Mouse (Mus musculus): ENCODE data around the gene Wrap53. TPM values are rescaled to one million over a fixed set of nuclear protein-coding genes. Genes with fewer than 3 reads are reported as not detected.

Wrap53 gene
- polyA plus RNA-seq, 1 experiment from 2014 or later: 17.9 TPM

DNA sequence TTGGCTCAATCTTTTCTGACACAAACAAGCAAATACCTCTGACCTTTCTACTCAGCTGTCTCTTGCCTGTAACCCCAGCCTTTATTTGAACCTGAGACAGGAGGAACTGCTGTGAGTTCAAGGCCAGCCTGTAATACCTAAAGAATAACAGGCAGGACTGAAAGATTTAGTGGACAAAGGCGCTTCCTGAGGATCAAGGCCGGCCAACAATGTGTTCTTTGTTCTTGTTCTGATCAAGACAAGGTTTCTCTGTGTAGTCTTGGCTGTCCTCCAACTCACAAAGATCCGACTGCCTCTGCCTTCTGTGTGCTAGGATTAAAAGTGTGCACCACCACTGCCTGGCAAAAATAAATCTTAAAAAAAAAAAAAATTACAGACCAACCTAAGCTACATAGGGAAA lies 15.7 kb downstream of the Wrap53 start:
- no peak for TF ChIP-seq CTCF (IDR thresholded peaks at IDR 0.05; ENCODE audit: low read depth)
- no peaks in the 10 kb centered on the region for H3K9me3 ChIP-seq (replicated peaks; ENCODE audit: low read length)
- no peak for DNase-seq (ENCODE audit: low spot score)
- no peak overlapping the region for H3K27ac ChIP-seq
- H3K36me3 ChIP-seq (ENCODE audit: insufficient read depth, low read length): peaks cover 28% of the 10 kb centered on the region
- no peak overlapping the region for H3K4me3 ChIP-seq (replicated peaks; ENCODE audit: low read depth, low read length)
- no peak overlapping the region for H3K4me2 ChIP-seq (ENCODE audit: low read length)
- WGBS: 57% methylated on average over 3 of the region's 3 CpGs
- no peaks in the 10 kb centered on the region for H3K27me3 ChIP-seq (ENCODE audit: insufficient read depth, low read length)
- peaks cover 9% of the 10 kb centered on the region; the same call in 1 of the 2 replicates for H3K4me1 ChIP-seq (replicated peaks; ENCODE audit: insufficient read depth, low read length)
- ATAC-seq (replicated peaks; ENCODE audit: low FRiP score, low read depth): no peak
- H3K9ac ChIP-seq (ENCODE audit: low read depth, low read length): no peak overlapping the region

DNA sequence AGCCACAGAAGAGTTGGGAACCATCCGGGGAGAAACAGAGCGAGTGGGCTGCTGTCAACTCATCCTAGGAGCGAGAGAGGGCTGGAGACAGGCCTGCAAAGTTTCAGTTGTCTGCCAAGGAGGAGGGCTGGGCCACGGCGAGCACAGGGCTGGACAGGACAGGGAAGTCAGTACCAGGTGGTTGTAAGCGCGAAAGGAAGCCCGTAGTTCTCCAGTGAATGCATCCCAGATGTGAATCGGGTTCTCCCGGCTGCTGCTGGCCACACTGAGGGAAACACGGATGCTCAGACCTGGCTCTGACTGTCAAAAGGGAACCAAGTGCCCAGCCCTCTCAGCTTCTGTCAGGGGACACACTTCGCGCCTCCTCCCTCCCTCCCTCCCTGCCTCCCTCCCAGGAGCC lies 16.7 kb downstream of the Wrap53 start:
- 88% methylated on average over 13 of the region's 13 CpGs for WGBS

DNA sequence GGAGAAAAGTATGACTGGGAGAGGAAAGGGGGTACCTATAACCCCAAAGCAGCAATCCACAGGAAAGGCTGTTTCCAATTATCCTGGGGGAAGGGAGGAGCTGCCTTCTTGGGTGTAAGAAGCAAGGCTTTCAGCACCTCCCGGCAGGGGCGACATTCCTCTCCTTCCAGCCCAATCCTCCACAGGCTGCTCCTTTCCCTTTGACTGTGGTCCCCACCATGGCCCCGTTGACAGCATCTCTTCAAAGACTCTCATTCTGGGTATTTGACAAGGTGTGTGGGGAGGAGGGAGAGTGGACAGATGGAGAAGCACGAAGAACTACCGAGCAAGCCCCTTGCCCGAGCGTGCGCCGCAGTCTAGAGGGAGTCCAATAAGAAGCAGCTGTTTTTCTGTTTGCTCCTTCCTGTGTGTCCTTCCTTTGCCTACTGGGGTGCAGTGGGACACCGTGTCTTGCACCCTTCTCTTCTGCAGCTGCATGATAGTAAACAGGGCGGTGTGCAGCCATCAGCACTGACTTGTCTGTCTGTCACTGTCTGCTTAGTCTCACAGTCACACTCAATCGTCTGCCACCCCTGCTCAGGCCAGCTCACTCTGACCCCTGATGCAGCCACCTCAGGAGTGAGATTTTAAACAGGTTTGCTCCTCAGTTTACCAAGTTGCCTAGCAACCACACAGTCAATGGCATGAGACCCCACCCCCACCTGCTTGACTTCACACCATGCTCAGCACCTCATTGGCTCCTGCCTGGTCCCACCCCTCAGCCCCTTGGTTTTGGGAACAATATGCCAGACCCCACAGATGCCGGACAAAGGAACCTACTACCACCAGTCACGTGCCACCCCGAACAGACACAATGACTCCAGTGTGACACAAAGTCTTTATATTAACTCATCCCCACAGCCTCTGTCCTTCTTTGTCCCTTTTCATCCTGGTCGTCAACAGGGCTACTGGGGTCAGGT lies 18.9 kb downstream of the Wrap53 start:
- Histone ChIP-seq H3K4me3 (replicated peaks; ENCODE audit: low read depth, low read length) (peak overlapping the region; percentile 66; the same call in 1 of the 2 replicates), H3K36me3 (ENCODE audit: insufficient read depth, low read length) (peaks cover 21% of the 10 kb centered on the region), H3K4me2 (ENCODE audit: low read length) (peak overlapping the region; percentile 99; the same call in 1 of the 2 replicates), H3K9me3 (replicated peaks; ENCODE audit: low read length) (no peaks in the 10 kb centered on the region), H3K9ac (ENCODE audit: low read depth, low read length) (no peak overlapping the region), H3K27me3 (ENCODE audit: insufficient read depth, low read length) (no peaks in the 10 kb centered on the region), H3K4me1 (replicated peaks; ENCODE audit: insufficient read depth, low read length) (peaks cover 18% of the 10 kb centered on the region), H3K27ac (no peak overlapping the region)
- ATAC-seq (replicated peaks; ENCODE audit: low FRiP score, low read depth) (no peak), DNase-seq (ENCODE audit: low spot score) (no peak)
- WGBS: 37% methylated on average over 16 of the region's 16 CpGs
- no peak for TF ChIP-seq CTCF (IDR thresholded peaks at IDR 0.05; ENCODE audit: low read depth)

More for the DNA sequence above, 16.7 kb downstream of the Wrap53 start:
- Histone ChIP-seq H3K27me3 (ENCODE audit: insufficient read depth, low read length) (no peaks in the 10 kb centered on the region), H3K4me1 (replicated peaks; ENCODE audit: insufficient read depth, low read length) (peaks cover 18% of the 10 kb centered on the region), H3K9ac (ENCODE audit: low read depth, low read length) (no peak overlapping the region), H3K4me2 (ENCODE audit: low read length) (no peak overlapping the region), H3K27ac (no peak overlapping the region), H3K9me3 (replicated peaks; ENCODE audit: low read length) (no peaks in the 10 kb centered on the region), H3K36me3 (ENCODE audit: insufficient read depth, low read length) (peaks cover 26% of the 10 kb centered on the region), H3K4me3 (replicated peaks; ENCODE audit: low read depth, low read length) (no peak overlapping the region)
- ATAC-seq (replicated peaks; ENCODE audit: low FRiP score, low read depth) (no peak), DNase-seq (ENCODE audit: low spot score) (no peak)
- no peak for TF ChIP-seq CTCF (IDR thresholded peaks at IDR 0.05; ENCODE audit: low read depth)

DNA sequence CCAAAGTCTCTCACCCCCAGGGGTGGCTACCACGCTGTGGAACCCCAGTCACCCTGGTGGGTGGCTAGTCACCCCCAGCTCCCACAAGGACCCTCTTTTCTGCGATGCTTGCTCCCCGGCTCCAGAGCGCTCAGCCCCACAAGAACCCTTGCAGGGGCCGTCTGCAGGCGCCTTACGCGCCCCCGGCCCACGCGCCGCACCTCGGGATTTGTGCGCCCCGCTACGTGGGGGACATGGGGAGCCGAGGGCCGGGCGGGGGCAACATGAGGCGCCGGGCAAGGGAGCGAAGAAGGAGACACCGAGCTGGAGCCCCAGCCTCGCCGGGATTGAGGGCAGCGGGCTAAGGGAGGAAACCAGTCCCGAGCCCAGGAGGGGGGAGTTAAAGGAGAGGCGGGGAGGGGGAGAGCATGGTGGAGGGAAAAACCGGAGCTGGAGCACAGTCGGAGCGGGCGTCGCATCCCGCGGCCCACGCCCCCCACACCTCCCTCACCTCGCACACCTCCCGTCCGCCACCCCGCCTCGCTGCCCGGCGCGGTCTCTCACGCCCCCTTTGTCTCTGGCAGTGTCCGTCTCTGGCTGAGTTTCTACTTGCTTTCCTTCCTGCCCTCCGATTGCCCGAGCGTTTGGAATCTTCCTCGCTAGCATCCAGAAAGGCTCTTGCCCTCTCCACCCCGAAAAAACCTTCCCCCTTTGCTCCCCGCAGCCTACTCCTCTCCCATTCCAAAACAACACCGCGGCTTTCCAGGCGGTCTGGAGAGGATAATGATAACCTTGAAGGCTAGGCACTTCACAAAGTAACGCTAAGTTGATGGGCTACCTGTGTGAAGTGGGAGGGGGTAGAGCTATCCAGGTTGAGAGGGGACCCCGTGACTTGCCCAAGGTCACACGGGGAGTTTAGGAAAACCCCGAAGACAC lies 19.9 kb downstream of the Wrap53 start, which contains the start of gene Efnb3:
TSS of gene Efnb3 (minus strand) at position 355 of the 915 bp plus-strand sequence.
- 1% methylated on average over 59 of the region's 59 CpGs for WGBS
- Histone ChIP-seq H3K4me1 (replicated peaks; ENCODE audit: insufficient read depth, low read length) (peaks cover 18% of the 10 kb centered on the region), H3K27me3 (ENCODE audit: insufficient read depth, low read length) (no peaks in the 10 kb centered on the region), H3K9me3 (replicated peaks; ENCODE audit: low read length) (no peaks in the 10 kb centered on the region), H3K4me3 (replicated peaks; ENCODE audit: low read depth, low read length) (peak within 1 kb of the TSS; percentile 66), H3K9ac (ENCODE audit: low read depth, low read length) (peak within 1 kb of the TSS; percentile 72), H3K4me2 (ENCODE audit: low read length) (peak within 1 kb of the TSS; percentile 99), H3K27ac (no peak within 1 kb of the TSS), H3K36me3 (ENCODE audit: insufficient read depth, low read length) (peaks cover 18% of the 10 kb centered on the region)
- DNase-seq (ENCODE audit: low spot score) (peak; percentile 83), ATAC-seq (replicated peaks; ENCODE audit: low FRiP score, low read depth) (0 out of 2 replicates have a peak, but pooled peaks have one; percentile 27)
- no peak for TF ChIP-seq CTCF (IDR thresholded peaks at IDR 0.05; ENCODE audit: low read depth)

DNA sequence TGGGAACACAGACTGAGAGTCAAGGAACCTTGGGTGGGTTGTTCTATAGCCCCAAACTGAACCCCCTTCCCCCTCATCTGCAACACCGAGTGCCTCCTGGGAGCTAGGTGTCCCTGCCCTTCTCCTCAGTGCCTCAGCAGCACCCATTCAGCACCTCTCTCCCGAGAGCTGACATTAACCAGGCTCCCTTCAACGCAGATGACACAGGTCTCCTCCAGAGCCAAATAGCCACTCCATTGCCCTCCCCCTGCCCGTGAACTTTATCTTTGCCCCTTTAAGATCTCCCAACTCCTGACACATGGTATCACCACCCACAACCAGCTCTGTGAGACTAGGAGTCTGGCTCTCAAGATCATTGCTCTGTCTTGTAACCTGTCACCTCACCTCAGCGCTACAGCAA lies 20.9 kb downstream of the Wrap53 start:
- Histone ChIP-seq H3K9ac (ENCODE audit: low read depth, low read length) (peak overlapping the region; percentile 72; the same call in 1 of the 2 replicates), H3K4me1 (replicated peaks; ENCODE audit: insufficient read depth, low read length) (peaks cover 18% of the 10 kb centered on the region), H3K9me3 (replicated peaks; ENCODE audit: low read length) (no peaks in the 10 kb centered on the region), H3K27ac (no peak overlapping the region), H3K4me2 (ENCODE audit: low read length) (peak overlapping the region; percentile 99), H3K36me3 (ENCODE audit: insufficient read depth, low read length) (peaks cover 18% of the 10 kb centered on the region), H3K4me3 (replicated peaks; ENCODE audit: low read depth, low read length) (peak overlapping the region; percentile 66), H3K27me3 (ENCODE audit: insufficient read depth, low read length) (no peaks in the 10 kb centered on the region)
- WGBS: 14% methylated on average over 5 of the region's 5 CpGs
- ATAC-seq (replicated peaks; ENCODE audit: low FRiP score, low read depth): no peak
- TF ChIP-seq CTCF (IDR thresholded peaks at IDR 0.05; ENCODE audit: low read depth): no peak
- peak; percentile 29 for DNase-seq (ENCODE audit: low spot score)

DNA sequence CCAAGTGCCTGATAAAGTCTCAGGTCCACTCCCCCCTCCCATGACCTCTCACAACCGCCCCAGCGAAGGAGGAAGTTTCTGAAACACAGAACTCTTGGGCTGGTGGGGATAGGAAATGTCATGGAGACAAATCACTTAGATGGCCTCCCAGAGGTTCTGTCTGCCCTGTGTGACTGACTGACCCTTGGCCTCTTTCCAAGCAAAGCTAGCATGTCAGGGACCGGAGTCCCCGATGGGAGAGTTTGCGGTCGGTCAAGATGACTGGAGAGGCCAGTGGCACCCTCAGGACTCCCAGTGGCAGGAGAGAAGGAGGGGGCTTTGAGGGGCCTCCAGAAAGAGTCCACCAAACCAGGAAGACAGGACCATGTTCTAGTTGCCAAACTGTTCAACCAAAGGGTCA lies 21.3 kb downstream of the Wrap53 start:
- peak overlapping the region; percentile 99 for H3K4me2 ChIP-seq (ENCODE audit: low read length)
- no peak for DNase-seq (ENCODE audit: low spot score)
- H3K9ac ChIP-seq (ENCODE audit: low read depth, low read length): 0 out of 2 replicates have a peak overlapping the region, but pooled peaks have one; percentile 72
- ATAC-seq (replicated peaks; ENCODE audit: low FRiP score, low read depth): no peak
- no peaks in the 10 kb centered on the region for H3K27me3 ChIP-seq (ENCODE audit: insufficient read depth, low read length)
- H3K4me1 ChIP-seq (replicated peaks; ENCODE audit: insufficient read depth, low read length): peaks cover 18% of the 10 kb centered on the region
- no peaks in the 10 kb centered on the region for H3K9me3 ChIP-seq (replicated peaks; ENCODE audit: low read length)
- no peak overlapping the region for H3K27ac ChIP-seq
- peaks cover 18% of the 10 kb centered on the region for H3K36me3 ChIP-seq (ENCODE audit: insufficient read depth, low read length)
- no peak for TF ChIP-seq CTCF (IDR thresholded peaks at IDR 0.05; ENCODE audit: low read depth)
- H3K4me3 ChIP-seq (replicated peaks; ENCODE audit: low read depth, low read length): peak overlapping the region; percentile 66; the same call in 1 of the 2 replicates
- WGBS: 27% methylated on average over 6 of the region's 6 CpGs
